Mouse (Mus musculus) hindbrain, embryonic 14.5 days (tissue): Measurements from ENCODE around the gene Paqr8. TPM values are rescaled to one million over a fixed set of nuclear protein-coding genes. Genes with fewer than 3 reads are reported as not detected.

Source experiments
- ATAC-seq: fragments of 200-750 bp; cut with Nextera tagmentation; 2 replicates; pipeline ENCODE4 v1.8.0; 2017; ENCODE audit warnings: moderate number of reproducible peaks, mild to moderate bottlenecking, moderate TSS enrichment, moderate library complexity; ENCODE audit not compliant: low FRiP score
- DNase-seq: peaks from one replicate; pipeline ENCODE4 v3.0.0-alpha.2; 2015; ENCODE audit warnings: low spot score
- H3K27ac ChIP-seq: fragments of 300-500 bp; sonication (generic); 2 replicates; pipeline ENCODE4 v1.5.1; 2014; ENCODE audit warnings: mild to moderate bottlenecking, moderate library complexity
- H3K27me3 ChIP-seq: fragments of 300-500 bp; sonication (generic); 2 replicates; pipeline ENCODE4 v1.6.1; 2014; ENCODE audit warnings: mild to moderate bottlenecking, low read length, mixed read lengths; ENCODE audit not compliant: control insufficient read depth, insufficient read depth
- H3K36me3 ChIP-seq: fragments of 300-500 bp; sonication (generic); replicated peaks from 2 replicates; pipeline ENCODE4 v1.6.1; 2014; ENCODE audit not compliant: control insufficient read depth, insufficient read depth
- H3K4me1 ChIP-seq: fragments of 300-500 bp; sonication (generic); replicated peaks from 2 replicates; pipeline ENCODE4 v1.6.1; 2014; ENCODE audit warnings: antibody characterized with exemption, low read length, mixed read lengths; ENCODE audit not compliant: control insufficient read depth, insufficient read depth
- H3K4me2 ChIP-seq: fragments of 300-500 bp; sonication (generic); replicated peaks from 2 replicates; pipeline ENCODE4 v1.6.1; 2014; ENCODE audit warnings: mild to moderate bottlenecking, moderate library complexity
- H3K4me3 ChIP-seq: fragments of 300-500 bp; sonication (generic); replicated peaks from 2 replicates; pipeline ENCODE4 v1.5.1; 2014; ENCODE audit warnings: mild to moderate bottlenecking, low read length
- H3K9ac ChIP-seq: fragments of 300-500 bp; sonication (generic); 2 replicates; pipeline ENCODE4 v1.6.1; 2014
- H3K9me3 ChIP-seq: fragments of 300-500 bp; sonication (generic); 2 replicates; pipeline ENCODE4 v1.6.1; 2016; ENCODE audit warnings: low read length; ENCODE audit not compliant: control insufficient read depth
- WGBS: fragments of 180-500 bp; shearing (Covaris S2); extraction: QIAGEN DNeasy Blood & Tissue Kit; methylation state at CpG from one replicate; pipeline ENCODE4 v1.1.7; 2014; 5-methylcytosine and 5-hydroxymethylcytosine counted together
- polyA plus RNA-seq: library from polyadenylated mRNA; unstranded; fragments of >200 nt; fragmentation: Nextera tagmentation; extraction: Ambion mirVana; gene quantifications from 2 replicates; pipeline ENCODE4 v1.2.1, GENCODE M21; 2014

The Paqr8 gene
- polyA plus RNA-seq, 1 experiment from 2014 or later: 39.9 TPM

DNA sequence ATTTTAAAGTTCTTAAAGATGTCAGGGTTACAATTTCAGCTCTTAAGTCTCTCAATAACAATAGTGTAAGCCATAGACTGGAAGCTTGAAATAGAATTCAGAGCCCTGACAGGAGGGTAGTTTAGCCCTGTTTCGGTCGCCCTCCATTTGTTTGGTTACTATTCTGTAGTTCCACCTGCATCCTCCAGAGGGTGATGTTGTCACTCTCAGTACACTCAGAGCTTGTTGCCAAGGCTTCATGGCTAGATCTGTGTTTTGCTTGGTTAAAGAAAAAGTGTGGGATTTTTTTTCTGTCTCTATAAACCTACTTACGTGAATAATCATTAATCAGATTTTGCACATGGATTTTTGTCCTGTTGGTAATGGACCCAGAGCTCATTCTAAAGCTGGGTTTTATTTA, 48.6 kb downstream of the Paqr8 start:
- peaks cover 10% of the 10 kb centered on the region; the same call in 1 of the 2 replicates for H3K36me3 ChIP-seq
- H3K4me3 ChIP-seq: no peak overlapping the region
- no peak overlapping the region for H3K27ac ChIP-seq
- no peaks in the 10 kb centered on the region for H3K27me3 ChIP-seq
- 23% methylated on average over 3 of the region's 3 CpGs for WGBS
- H3K4me2 ChIP-seq: no peak overlapping the region
- no peak overlapping the region for H3K9ac ChIP-seq
- DNase-seq: peak; percentile 89
- no peaks in the 10 kb centered on the region for H3K9me3 ChIP-seq
- H3K4me1 ChIP-seq: no peaks in the 10 kb centered on the region
- ATAC-seq: peak; percentile 78; the same call in 1 of the 2 replicates

DNA sequence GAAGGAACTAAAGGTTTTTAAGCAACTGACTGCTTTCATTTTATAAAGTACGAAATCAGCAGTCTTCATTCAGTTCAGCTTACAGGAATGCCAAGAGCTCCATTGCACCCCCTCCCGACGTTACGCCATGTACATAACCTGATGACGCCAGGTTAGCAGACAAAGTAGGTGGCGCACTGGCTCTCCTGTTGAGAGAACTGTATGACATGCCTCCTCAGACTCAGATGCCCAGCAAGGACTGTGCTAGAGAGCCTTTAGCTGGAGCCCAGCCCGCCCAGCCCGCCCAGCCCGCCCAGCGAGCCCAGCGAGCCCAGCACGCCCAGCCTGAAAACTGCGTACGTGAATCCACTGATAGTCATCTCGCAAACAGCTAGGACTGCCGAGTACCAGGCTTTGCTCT, 49.7 kb downstream of the Paqr8 start:
- H3K27me3 ChIP-seq: no peaks in the 10 kb centered on the region
- no peaks in the 10 kb centered on the region for H3K4me1 ChIP-seq
- H3K36me3 ChIP-seq: no peaks in the 10 kb centered on the region
- no peak overlapping the region for H3K27ac ChIP-seq
- no peaks in the 10 kb centered on the region for H3K9me3 ChIP-seq
- no peak overlapping the region for H3K9ac ChIP-seq
- ATAC-seq (peak; percentile 54; the same call in 1 of the 2 replicates), DNase-seq (no peak)
- no peak overlapping the region for H3K4me2 ChIP-seq
- WGBS: 71% methylated on average over 16 of the region's 16 CpGs
- H3K4me3 ChIP-seq: no peak overlapping the region

- H3K36me3 ChIP-seq: no peaks in the 10 kb centered on the region
- no peaks in the 10 kb centered on the region for H3K9me3 ChIP-seq
- 76% methylated on average over 2 of the region's 2 CpGs for WGBS
- no peaks in the 10 kb centered on the region for H3K27me3 ChIP-seq
- no peak overlapping the region for H3K27ac ChIP-seq
- ATAC-seq (no peak), DNase-seq (no peak)
- no peak overlapping the region for H3K4me3 ChIP-seq
- no peaks in the 10 kb centered on the region for H3K4me1 ChIP-seq
- H3K9ac ChIP-seq: no peak overlapping the region
- H3K4me2 ChIP-seq: no peak overlapping the region
These were observed 50.9 kb downstream of the Paqr8 start for GRCm38 (mm10) chr1:20941322-20941721.

GRCm38 (mm10) chr1:20941857-20942256, 51.5 kb downstream of the Paqr8 start:
- Histone ChIP-seq H3K4me2 (no peak overlapping the region), H3K4me3 (no peak overlapping the region), H3K4me1 (no peaks in the 10 kb centered on the region), H3K36me3 (no peaks in the 10 kb centered on the region), H3K9ac (no peak overlapping the region), H3K9me3 (no peaks in the 10 kb centered on the region), H3K27me3 (no peaks in the 10 kb centered on the region), H3K27ac (no peak overlapping the region)
- WGBS: 81% methylated on average over 7 of the region's 7 CpGs
- no peak for ATAC-seq
- DNase-seq: no peak

GRCm38 (mm10) chr1:20943016-20943415, 52.6 kb downstream of the Paqr8 start:
- Histone ChIP-seq H3K9me3 (no peaks in the 10 kb centered on the region), H3K9ac (no peak overlapping the region), H3K4me3 (no peak overlapping the region), H3K4me1 (no peaks in the 10 kb centered on the region), H3K36me3 (no peaks in the 10 kb centered on the region), H3K27ac (no peak overlapping the region), H3K4me2 (no peak overlapping the region), H3K27me3 (no peaks in the 10 kb centered on the region)
- no peak for ATAC-seq
- 100% methylated on average over 2 of the region's 2 CpGs for WGBS
- DNase-seq: no peak

GRCm38 (mm10) chr1:20951300-20951763, 60.9 kb downstream of the Paqr8 start, which contains the start of gene Efhc1:
Efhc1 (plus strand) TSS chr1:20951626.
- Histone ChIP-seq H3K4me1 (no peaks in the 10 kb centered on the region; the same call in 1 of the 2 replicates), H3K9me3 (no peaks in the 10 kb centered on the region), H3K4me3 (peak within 1 kb of the TSS; percentile 51), H3K9ac (peak within 1 kb of the TSS; percentile 73), H3K4me2 (peak within 1 kb of the TSS; percentile 75), H3K36me3 (no peaks in the 10 kb centered on the region), H3K27ac (peak within 1 kb of the TSS; percentile 80), H3K27me3 (no peaks in the 10 kb centered on the region)
- ATAC-seq: peak; percentile 98
- 1% methylated on average over 23 of the region's 23 CpGs for WGBS
- peak; percentile 93 for DNase-seq

DNA sequence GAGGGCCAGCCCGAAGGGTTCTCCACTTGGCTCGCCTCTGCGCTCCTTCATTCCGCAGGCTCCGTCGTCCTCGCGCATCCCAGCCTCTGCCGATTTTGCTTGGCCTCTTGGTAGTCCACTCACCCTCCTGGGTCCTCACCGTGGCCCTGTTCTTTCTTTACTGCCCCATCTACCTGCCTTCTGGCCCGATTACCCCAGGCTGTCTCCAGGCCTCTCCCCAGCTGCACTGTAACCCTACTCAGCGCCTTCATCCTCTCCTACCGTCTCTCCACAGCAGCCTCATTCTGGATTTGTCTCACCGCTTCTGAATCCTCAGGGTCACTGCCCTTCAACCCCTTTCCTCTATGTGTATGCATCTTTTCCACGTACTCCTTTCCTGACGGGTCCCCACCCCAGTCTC, 61.4 kb downstream of the Paqr8 start:
- WGBS: 2% methylated on average over 16 of the region's 16 CpGs
- ATAC-seq: no peak; the same call in 1 of the 2 replicates
- no peaks in the 10 kb centered on the region for H3K36me3 ChIP-seq

GRCm38 (mm10) chr1:20954876-20955275, 64.5 kb downstream of the Paqr8 start:
- Histone ChIP-seq H3K27ac (no peak overlapping the region), H3K4me3 (no peak overlapping the region), H3K27me3 (no peaks in the 10 kb centered on the region), H3K9me3 (no peaks in the 10 kb centered on the region), H3K36me3 (no peaks in the 10 kb centered on the region), H3K4me2 (no peak overlapping the region), H3K4me1 (no peaks in the 10 kb centered on the region; the same call in 1 of the 2 replicates), H3K9ac (no peak overlapping the region)
- ATAC-seq (no peak), DNase-seq (no peak)
- 84% methylated on average over 3 of the region's 3 CpGs for WGBS

More for the DNA sequence above, 61.4 kb downstream of the Paqr8 start:
- peak overlapping the region; percentile 75 for H3K4me2 ChIP-seq
- H3K4me1 ChIP-seq: no peaks in the 10 kb centered on the region; the same call in 1 of the 2 replicates
- no peaks in the 10 kb centered on the region for H3K9me3 ChIP-seq
- H3K9ac ChIP-seq: peak overlapping the region; percentile 73
- no peaks in the 10 kb centered on the region for H3K27me3 ChIP-seq
- H3K4me3 ChIP-seq: peak overlapping the region; percentile 51
- no peak for DNase-seq
- H3K27ac ChIP-seq: peak overlapping the region; percentile 80

DNA sequence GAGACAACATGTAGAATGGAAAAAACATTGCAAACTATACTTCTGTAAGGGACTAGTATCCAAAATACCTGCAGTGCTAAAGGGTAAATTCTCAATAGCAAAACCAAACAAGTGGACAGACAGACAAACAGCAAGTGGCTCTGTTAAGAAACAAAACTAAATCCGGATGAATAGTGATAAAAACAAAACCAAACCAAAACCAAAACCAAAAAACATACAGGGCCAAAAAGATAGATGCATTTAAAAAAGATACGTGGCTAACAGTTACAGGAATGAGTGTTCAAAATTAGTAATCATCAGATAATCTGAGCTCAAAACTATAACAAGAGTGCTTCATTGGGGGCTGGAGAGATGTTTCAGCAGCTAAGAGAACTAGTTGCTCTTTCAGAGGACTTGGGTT, 79.2 kb downstream of the Paqr8 start:
- Histone ChIP-seq H3K4me3 (no peak overlapping the region), H3K27me3 (no peaks in the 10 kb centered on the region), H3K9me3 (no peaks in the 10 kb centered on the region), H3K4me2 (no peak overlapping the region), H3K4me1 (no peaks in the 10 kb centered on the region), H3K36me3 (no peaks in the 10 kb centered on the region), H3K9ac (no peak overlapping the region), H3K27ac (no peak overlapping the region)
- DNase-seq (no peak), ATAC-seq (no peak)
- 94% methylated on average over 2 of the region's 2 CpGs for WGBS

- Histone ChIP-seq H3K9ac (no peak overlapping the region), H3K4me1 (no peaks in the 10 kb centered on the region), H3K27me3 (no peaks in the 10 kb centered on the region), H3K4me2 (no peak overlapping the region), H3K36me3 (no peaks in the 10 kb centered on the region), H3K9me3 (no peaks in the 10 kb centered on the region), H3K4me3 (no peak overlapping the region), H3K27ac (no peak overlapping the region)
- ATAC-seq: no peak
- peak; percentile 19 for DNase-seq
- 94% methylated on average over 6 of the region's 6 CpGs for WGBS
These were observed 83.0 kb downstream of the Paqr8 start for GRCm38 (mm10) chr1:20973389-20973788.
